Mouse (Mus musculus) forebrain, embryonic 10.5 days (tissue): ENCODE measurements around the gene Gzmk. TPM values are rescaled to one million over a fixed set of nuclear protein-coding genes. Genes with fewer than 3 reads are reported as not detected.

Source experiments
- polyA plus RNA-seq: library from polyadenylated mRNA; unstranded; fragments of >200 nt; fragmentation: Nextera tagmentation; extraction: Ambion mirVana; gene quantifications from 2 replicates; pipeline ENCODE4 v1.2.1, GENCODE M21; 2016

Gene Gzmk
- polyA plus RNA-seq, 1 experiment from 2014 or later: not detected

Other genes with a start within 250 kb of the Gzmk start
- gene Ccno, start 238.1 kb downstream of the Gzmk start, polyA plus RNA-seq: 1.9 and 3.0 TPM in 2 replicates
- gene Mcidas, start 232.1 kb downstream of the Gzmk start, polyA plus RNA-seq: 1.3 and 2.0 TPM in 2 replicates
- gene Cdc20b, start 190.8 kb downstream of the Gzmk start, polyA plus RNA-seq: 0.31 TPM in 1 of 2 replicates, not detected in the other
- 78.8 and 85.3 TPM in 2 replicates for gene Gpx8, start 179.5 kb downstream of the Gzmk start, polyA plus RNA-seq
- gene Gzma, start 124.9 kb downstream of the Gzmk start, polyA plus RNA-seq: not detected in 2 replicates
- gene Esm1, start 16.2 kb downstream of the Gzmk start, polyA plus RNA-seq: 0.77 and 2.2 TPM in 2 replicates
- 2.2 and 2.3 TPM in 2 replicates for gene BC067074, start 67.3 kb upstream of the Gzmk start, polyA plus RNA-seq